Mouse (Mus musculus): ENCODE measurements at regions not wholly inside any gene's neighbourhood (a gene's known extent, or its start where the extent isn't known, plus 50 kb on each side); places are given as distances from the start of the nearest gene placed in this dataset.

DNA sequence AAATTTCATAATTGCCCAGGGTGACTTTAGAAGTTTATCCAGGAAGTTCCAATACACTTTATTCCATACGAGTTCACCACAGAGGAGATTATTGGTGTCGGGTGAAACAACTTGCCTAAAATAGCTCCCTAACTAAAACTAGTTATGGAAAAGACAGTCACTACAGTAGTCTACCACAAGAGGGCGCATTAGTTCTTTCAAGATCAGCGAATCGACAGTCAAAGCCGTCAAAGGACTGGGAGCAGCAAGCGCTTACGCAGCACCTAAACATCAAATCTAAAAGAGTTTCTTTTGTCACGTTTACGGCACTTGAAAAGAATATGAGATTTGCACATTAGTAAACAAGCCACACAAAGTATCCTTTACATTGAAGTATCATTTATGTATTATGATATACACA, 75.3 kb upstream of the Btg3 start:
- Histone ChIP-seq H3K36me3 (no peaks in the 10 kb centered on the region), H3K9ac (replicated peaks) (no peak overlapping the region), H3K4me2 (no peak overlapping the region), H3K27me3 (0 out of 2 replicates have a peak, but pooled peaks cover 4% of the 10 kb centered on the region), H3K27ac (no peak overlapping the region), H3K4me3 (replicated peaks) (no peak overlapping the region), H3K4me1 (replicated peaks) (no peaks in the 10 kb centered on the region), H3K9me3 (no peaks in the 10 kb centered on the region)
- 18% methylated on average over 10 of the region's 10 CpGs for WGBS
- ATAC-seq (ENCODE audit: insufficient number of reproducible peaks, insufficient read depth, low FRiP score, low TSS enrichment, low read depth) = no peak

DNA sequence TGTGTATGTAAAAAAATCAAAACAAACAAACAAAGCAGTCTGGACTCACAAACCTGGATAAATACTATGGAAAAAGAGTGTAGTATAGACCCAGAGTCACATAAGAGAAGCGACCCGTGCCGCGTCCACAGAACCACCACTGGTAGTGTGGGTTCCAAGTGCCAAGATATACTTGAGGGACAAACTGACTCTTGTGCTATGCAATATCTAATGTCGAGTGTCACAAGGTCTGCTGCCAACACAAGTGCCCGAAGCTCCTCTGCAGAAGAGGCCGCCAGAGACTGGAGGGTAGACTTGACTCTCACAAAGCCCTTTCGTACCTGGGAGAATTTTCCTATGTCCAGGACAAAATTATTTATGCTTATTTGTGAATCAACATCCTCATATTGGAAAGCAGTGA, 74.8 kb upstream of the Btg3 start:
- H3K27me3 ChIP-seq = 0 out of 2 replicates have a peak, but pooled peaks cover 4% of the 10 kb centered on the region
- no peaks in the 10 kb centered on the region for H3K4me1 ChIP-seq (replicated peaks)
- WGBS = 92% methylated on average over 8 of the region's 8 CpGs
- no peaks in the 10 kb centered on the region for H3K9me3 ChIP-seq
- no peaks in the 10 kb centered on the region for H3K36me3 ChIP-seq
- H3K9ac ChIP-seq (replicated peaks) = no peak overlapping the region
- ATAC-seq (ENCODE audit: insufficient number of reproducible peaks, insufficient read depth, low FRiP score, low TSS enrichment, low read depth) = no peak
- H3K27ac ChIP-seq = no peak overlapping the region
- no peak overlapping the region for H3K4me3 ChIP-seq (replicated peaks)
- H3K4me2 ChIP-seq = no peak overlapping the region

DNA sequence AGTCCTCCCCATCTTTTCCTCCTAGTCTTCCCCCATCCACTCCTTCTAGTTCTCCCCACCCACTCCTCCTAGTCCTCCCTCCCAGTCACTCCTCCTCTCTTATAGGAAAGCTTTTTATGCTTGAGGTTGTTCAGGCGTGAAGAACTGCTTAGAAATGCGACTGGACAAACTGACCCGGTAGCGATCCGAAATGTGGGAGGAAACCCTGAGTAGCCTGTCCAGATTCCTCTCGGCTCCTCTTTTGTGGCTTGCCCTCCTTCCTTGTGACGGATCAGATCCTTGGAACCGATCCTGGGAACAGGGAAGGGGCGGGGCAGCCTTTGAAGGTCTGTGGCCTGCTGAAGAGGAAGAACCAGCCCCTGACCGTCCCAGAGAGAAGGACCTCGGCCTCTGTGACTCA, 74.3 kb upstream of the Btg3 start:
- Histone ChIP-seq H3K9ac (replicated peaks) (no peak overlapping the region), H3K4me3 (replicated peaks) (no peak overlapping the region), H3K27ac (no peak overlapping the region), H3K9me3 (no peaks in the 10 kb centered on the region), H3K36me3 (no peaks in the 10 kb centered on the region), H3K4me1 (replicated peaks) (no peaks in the 10 kb centered on the region), H3K4me2 (no peak overlapping the region), H3K27me3 (0 out of 2 replicates have a peak, but pooled peaks cover 4% of the 10 kb centered on the region)
- ATAC-seq (ENCODE audit: insufficient number of reproducible peaks, insufficient read depth, low FRiP score, low TSS enrichment, low read depth) = no peak
- WGBS = 83% methylated on average over 11 of the region's 11 CpGs

DNA sequence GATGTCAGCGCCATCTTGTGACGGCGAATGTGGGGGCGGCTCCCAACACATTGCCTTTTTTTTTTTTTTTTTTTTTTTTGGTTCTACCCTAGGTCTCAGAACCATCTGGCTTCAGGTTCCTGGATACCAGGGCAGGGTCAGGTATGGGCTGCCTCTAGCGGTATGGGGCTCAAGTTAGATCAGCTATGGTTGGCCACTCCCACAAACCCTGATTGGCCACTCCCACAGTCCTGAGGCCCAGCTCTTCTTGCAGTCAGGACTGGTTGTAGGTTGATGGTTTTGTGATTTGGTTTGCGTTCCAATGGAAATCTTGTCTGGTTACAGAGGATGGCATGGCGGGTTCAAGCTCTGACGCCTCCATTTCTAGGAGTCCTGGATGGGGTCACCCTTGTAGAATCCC, 72.2 kb upstream of the Btg3 start:
- Histone ChIP-seq H3K4me2 (no peak overlapping the region), H3K27me3 (0 out of 2 replicates have a peak, but pooled peaks cover 4% of the 10 kb centered on the region), H3K4me1 (replicated peaks) (no peaks in the 10 kb centered on the region), H3K9me3 (0 out of 2 replicates have a peak, but pooled peaks cover 3% of the 10 kb centered on the region), H3K36me3 (no peaks in the 10 kb centered on the region), H3K9ac (replicated peaks) (no peak overlapping the region), H3K4me3 (replicated peaks) (no peak overlapping the region), H3K27ac (no peak overlapping the region)
- WGBS = 89% methylated on average over 8 of the region's 8 CpGs
- ATAC-seq (ENCODE audit: insufficient number of reproducible peaks, insufficient read depth, low FRiP score, low TSS enrichment, low read depth) = no peak

DNA sequence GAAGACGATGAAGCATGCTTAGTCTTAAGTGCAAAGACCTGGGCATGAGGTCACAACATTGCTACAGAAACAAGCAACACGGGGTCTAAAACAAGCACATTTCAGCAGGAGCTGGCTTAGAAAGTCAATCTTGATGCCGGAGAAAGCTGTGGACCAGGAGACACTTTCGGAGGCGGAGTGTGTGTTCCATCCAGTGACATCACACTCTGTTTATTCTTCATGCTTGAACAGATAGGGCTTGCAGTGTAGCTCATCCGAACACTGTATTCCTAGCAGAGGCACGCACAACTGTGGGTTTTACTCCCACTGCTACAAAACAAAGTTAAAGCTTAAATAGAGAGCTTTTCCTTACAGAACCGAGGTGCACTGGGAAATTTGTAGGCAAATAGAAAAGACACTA, 66.3 kb upstream of the Btg3 start:
- Histone ChIP-seq H3K36me3 (no peaks in the 10 kb centered on the region), H3K4me3 (replicated peaks) (no peak overlapping the region), H3K27me3 (no peaks in the 10 kb centered on the region), H3K9ac (replicated peaks) (no peak overlapping the region), H3K27ac (no peak overlapping the region), H3K4me2 (no peak overlapping the region), H3K9me3 (peaks cover 5% of the 10 kb centered on the region; the same call in 1 of the 2 replicates), H3K4me1 (replicated peaks) (no peaks in the 10 kb centered on the region)
- no peak for ATAC-seq (ENCODE audit: insufficient number of reproducible peaks, insufficient read depth, low FRiP score, low TSS enrichment, low read depth)
- WGBS = 91% methylated on average over 8 of the region's 8 CpGs

DNA sequence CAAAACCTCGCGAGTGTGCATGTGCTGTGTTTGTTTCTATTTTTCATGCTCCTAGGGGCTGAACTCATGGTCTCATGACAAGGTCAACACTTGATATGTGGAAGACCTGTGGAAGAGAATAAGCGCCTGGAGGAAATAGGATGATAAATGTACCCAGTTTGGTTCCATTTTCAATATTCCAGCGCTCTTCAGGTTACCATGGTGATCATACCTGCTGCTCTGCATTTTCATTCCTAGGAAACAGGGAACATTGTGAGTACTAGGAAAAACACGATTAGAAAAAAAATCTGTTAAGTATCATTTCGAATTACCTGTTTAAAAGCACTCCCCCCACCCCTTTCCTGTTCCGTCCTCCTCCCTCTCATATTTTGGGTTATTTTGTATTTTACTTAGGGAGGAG, 65.8 kb upstream of the Btg3 start:
- Histone ChIP-seq H3K9me3 (peaks cover 5% of the 10 kb centered on the region; the same call in 1 of the 2 replicates), H3K27me3 (no peaks in the 10 kb centered on the region), H3K4me1 (replicated peaks) (no peaks in the 10 kb centered on the region), H3K36me3 (no peaks in the 10 kb centered on the region), H3K4me2 (no peak overlapping the region), H3K4me3 (replicated peaks) (no peak overlapping the region), H3K27ac (no peak overlapping the region), H3K9ac (replicated peaks) (no peak overlapping the region)
- no peak for ATAC-seq (ENCODE audit: insufficient number of reproducible peaks, insufficient read depth, low FRiP score, low TSS enrichment, low read depth)
- WGBS = 91% methylated on average over 7 of the region's 7 CpGs

DNA sequence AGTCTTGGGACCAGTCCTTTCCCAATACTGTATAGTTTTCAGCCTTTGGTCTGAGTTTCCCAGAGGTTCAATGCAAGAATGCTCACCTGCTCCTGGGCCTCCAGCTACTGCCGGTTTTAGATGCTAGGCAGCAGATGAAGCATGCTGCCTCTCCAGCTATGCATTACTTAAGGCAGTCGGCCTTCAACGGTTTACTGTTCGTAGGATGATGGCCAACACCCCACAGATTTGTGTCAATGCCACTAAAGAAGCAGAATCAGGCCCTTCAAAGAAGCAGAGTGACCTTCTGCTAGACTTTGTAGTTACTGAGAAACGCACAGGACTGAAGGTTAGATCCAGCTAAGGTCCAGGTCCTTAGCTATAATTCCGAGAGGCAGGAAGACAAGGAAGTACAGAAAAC, 65.0 kb upstream of the Btg3 start:
- Histone ChIP-seq H3K4me1 (replicated peaks) (no peaks in the 10 kb centered on the region), H3K9me3 (peaks cover 5% of the 10 kb centered on the region; the same call in 1 of the 2 replicates), H3K27me3 (no peaks in the 10 kb centered on the region), H3K27ac (no peak overlapping the region), H3K9ac (replicated peaks) (no peak overlapping the region), H3K36me3 (no peaks in the 10 kb centered on the region), H3K4me2 (no peak overlapping the region), H3K4me3 (replicated peaks) (no peak overlapping the region)
- WGBS = 91% methylated on average over 6 of the region's 6 CpGs
- ATAC-seq (ENCODE audit: insufficient number of reproducible peaks, insufficient read depth, low FRiP score, low TSS enrichment, low read depth) = no peak

DNA sequence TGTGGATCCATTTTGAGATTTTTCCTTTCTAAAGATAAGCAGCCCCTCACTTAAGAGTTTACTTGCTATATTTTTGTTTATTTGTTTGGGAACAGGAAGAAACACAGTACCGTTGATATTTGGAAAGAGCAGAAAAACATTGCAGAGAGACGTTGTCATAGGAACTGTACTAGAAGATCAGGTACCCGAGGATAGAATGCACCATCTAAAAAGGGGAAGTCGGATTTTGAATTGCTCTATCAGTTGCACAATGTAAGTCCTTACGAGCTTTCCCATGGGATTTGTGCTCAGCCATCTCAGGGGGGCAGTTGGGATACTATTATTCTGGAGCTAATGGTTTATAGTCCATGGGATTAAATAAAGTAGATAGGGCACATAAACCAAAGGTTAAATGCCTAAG, 58.7 kb upstream of the Btg3 start:
- 79% methylated on average over 5 of the region's 5 CpGs for WGBS
- Histone ChIP-seq H3K4me3 (replicated peaks) (no peak overlapping the region), H3K27ac (no peak overlapping the region), H3K4me2 (no peak overlapping the region), H3K4me1 (replicated peaks) (no peaks in the 10 kb centered on the region), H3K36me3 (no peaks in the 10 kb centered on the region), H3K27me3 (no peaks in the 10 kb centered on the region), H3K9ac (replicated peaks) (no peak overlapping the region), H3K9me3 (no peaks in the 10 kb centered on the region; the same call in 1 of the 2 replicates)
- ATAC-seq (ENCODE audit: insufficient number of reproducible peaks, insufficient read depth, low FRiP score, low TSS enrichment, low read depth) = no peak

DNA sequence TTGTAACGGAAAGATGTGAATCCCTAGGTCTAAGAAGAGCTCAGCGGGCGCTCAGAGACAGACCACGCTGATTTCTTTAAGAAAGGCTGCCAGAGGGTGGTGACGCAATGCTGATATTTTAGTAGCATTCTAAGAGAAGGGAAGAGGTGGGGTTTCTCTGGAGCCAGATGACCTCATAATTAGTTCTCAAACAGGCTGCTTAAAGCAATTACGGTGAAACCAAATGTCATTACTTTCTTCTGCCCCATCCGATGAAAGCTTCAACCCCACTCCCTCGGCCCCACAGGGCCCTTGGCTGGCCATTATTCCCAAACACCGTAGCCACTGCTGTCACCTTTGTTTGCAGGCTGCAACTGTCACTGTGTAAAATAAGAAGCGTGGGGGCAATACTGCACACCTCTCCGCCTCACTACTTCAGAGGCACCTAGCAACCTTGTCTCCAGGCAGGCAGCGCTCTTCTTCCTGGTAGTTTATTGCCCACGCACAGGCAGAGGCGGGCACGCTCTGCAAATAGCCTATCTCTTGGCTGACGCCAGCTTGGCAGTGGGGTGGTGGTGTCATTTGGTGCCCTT, 50.6 kb upstream of the Btg3 start:
- Histone ChIP-seq H3K9me3 (no peaks in the 10 kb centered on the region), H3K27ac (no peak overlapping the region), H3K9ac (replicated peaks) (no peak overlapping the region), H3K4me1 (replicated peaks) (peaks cover 8% of the 10 kb centered on the region), H3K4me2 (peak overlapping the region; percentile 48), H3K27me3 (no peaks in the 10 kb centered on the region), H3K36me3 (no peaks in the 10 kb centered on the region), H3K4me3 (replicated peaks) (0 out of 2 replicates have a peak overlapping the region, but pooled peaks have one; percentile 6)
- no peak for ATAC-seq (ENCODE audit: insufficient number of reproducible peaks, insufficient read depth, low FRiP score, low TSS enrichment, low read depth)
- WGBS = 25% methylated on average over 16 of the region's 16 CpGs
